Mouse (Mus musculus): Measurements from ENCODE around the gene Cd86. TPM values are rescaled to one million over a fixed set of nuclear protein-coding genes. Genes with fewer than 3 reads are reported as not detected.

Gene Cd86
- polyA plus RNA-seq, 1 experiment from 2014 or later, result 1.5 TPM

GRCm38 (mm10) chr16:36640993-36641392, 24.9 kb downstream of the Cd86 start:
- DNase-seq (ENCODE audit: low spot score), result no peak
- no peak overlapping the region for H3K27ac ChIP-seq (replicated peaks)
- H3K9me3 ChIP-seq (ENCODE audit: control insufficient read depth, low read length), result no peaks in the 10 kb centered on the region
- H3K4me1 ChIP-seq (replicated peaks; ENCODE audit: control insufficient read depth, insufficient read depth), result no peaks in the 10 kb centered on the region
- ATAC-seq (ENCODE audit: low FRiP score, low TSS enrichment), result no peak
- no peak overlapping the region for H3K9ac ChIP-seq (ENCODE audit: low read length)
- no peaks in the 10 kb centered on the region for H3K27me3 ChIP-seq (ENCODE audit: control insufficient read depth, insufficient read depth, low read length)
- no peak overlapping the region for H3K4me3 ChIP-seq (ENCODE audit: low read depth, low read length)
- no peak overlapping the region for H3K4me2 ChIP-seq (replicated peaks; ENCODE audit: low read depth)
- no peaks in the 10 kb centered on the region for H3K36me3 ChIP-seq (ENCODE audit: control insufficient read depth, insufficient read depth, low read length)
- 64% methylated on average over 5 of the region's 5 CpGs for WGBS
- TF ChIP-seq CTCF (IDR thresholded peaks at IDR 0.05; ENCODE audit: low read depth) (no peak), EP300 (optimal IDR thresholded peaks at IDR 0.05) (no peak)

- ATAC-seq (ENCODE audit: low FRiP score, low TSS enrichment) (no peak), DNase-seq (ENCODE audit: low spot score) (no peak)
- 82% methylated on average over 16 of the region's 16 CpGs for WGBS
- no peaks in the 10 kb centered on the region for H3K4me1 ChIP-seq (replicated peaks; ENCODE audit: control insufficient read depth, insufficient read depth)
- no peaks in the 10 kb centered on the region for H3K36me3 ChIP-seq (ENCODE audit: control insufficient read depth, insufficient read depth, low read length)
- H3K9ac ChIP-seq (ENCODE audit: low read length), result no peak overlapping the region
- no peak for TF ChIP-seq EP300 (optimal IDR thresholded peaks at IDR 0.05)
- TF ChIP-seq CTCF (IDR thresholded peaks at IDR 0.05; ENCODE audit: low read depth), result no peak
- H3K9me3 ChIP-seq (ENCODE audit: control insufficient read depth, low read length), result no peaks in the 10 kb centered on the region
- H3K27ac ChIP-seq (replicated peaks), result no peak overlapping the region
- no peaks in the 10 kb centered on the region for H3K27me3 ChIP-seq (ENCODE audit: control insufficient read depth, insufficient read depth, low read length)
- H3K4me3 ChIP-seq (ENCODE audit: low read depth, low read length), result no peak overlapping the region
- H3K4me2 ChIP-seq (replicated peaks; ENCODE audit: low read depth), result no peak overlapping the region
Observed at GRCm38 (mm10) chr16:36639812-36640504, 25.9 kb downstream of the Cd86 start.

DNA sequence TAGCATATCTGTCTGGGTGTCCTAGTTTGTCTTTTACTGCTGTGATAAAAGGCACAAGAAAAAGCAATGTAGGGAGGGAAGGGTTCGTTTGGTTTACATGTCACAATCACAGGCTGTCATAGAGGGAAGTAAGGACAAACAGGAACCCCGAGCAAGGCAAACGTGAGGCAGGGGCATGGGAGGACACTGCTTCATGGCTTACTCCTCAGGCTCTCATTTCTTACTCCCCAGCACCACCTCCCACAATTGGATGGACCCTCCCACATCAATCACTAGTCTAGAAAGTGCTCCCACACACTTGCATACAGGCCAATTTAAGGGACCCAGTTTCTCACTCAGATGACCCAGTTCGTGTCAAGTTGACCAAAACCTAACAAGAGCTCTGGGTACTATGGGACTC, 29.1 kb downstream of the Cd86 start:
- no peak overlapping the region for H3K4me3 ChIP-seq (ENCODE audit: low read depth, low read length)
- no peaks in the 10 kb centered on the region for H3K27me3 ChIP-seq (ENCODE audit: control insufficient read depth, insufficient read depth, low read length)
- no peaks in the 10 kb centered on the region for H3K4me1 ChIP-seq (replicated peaks; ENCODE audit: control insufficient read depth, insufficient read depth)
- no peaks in the 10 kb centered on the region for H3K36me3 ChIP-seq (ENCODE audit: control insufficient read depth, insufficient read depth, low read length)
- H3K4me2 ChIP-seq (replicated peaks; ENCODE audit: low read depth), result no peak overlapping the region
- no peak for ATAC-seq (ENCODE audit: low FRiP score, low TSS enrichment)
- 51% methylated on average over 4 of the region's 4 CpGs for WGBS
- H3K9me3 ChIP-seq (ENCODE audit: control insufficient read depth, low read length), result no peaks in the 10 kb centered on the region
- TF ChIP-seq EP300 (optimal IDR thresholded peaks at IDR 0.05) (no peak), CTCF (IDR thresholded peaks at IDR 0.05; ENCODE audit: low read depth) (no peak)
- H3K27ac ChIP-seq (replicated peaks), result no peak overlapping the region
- no peak for DNase-seq (ENCODE audit: low spot score)
- no peak overlapping the region for H3K9ac ChIP-seq (ENCODE audit: low read length)

- Histone ChIP-seq H3K27me3 (ENCODE audit: control insufficient read depth, insufficient read depth, low read length) (no peaks in the 10 kb centered on the region), H3K4me2 (replicated peaks; ENCODE audit: low read depth) (no peak overlapping the region), H3K36me3 (ENCODE audit: control insufficient read depth, insufficient read depth, low read length) (no peaks in the 10 kb centered on the region), H3K27ac (replicated peaks) (no peak overlapping the region), H3K4me3 (ENCODE audit: low read depth, low read length) (no peak overlapping the region), H3K9ac (ENCODE audit: low read length) (no peak overlapping the region), H3K9me3 (ENCODE audit: control insufficient read depth, low read length) (no peaks in the 10 kb centered on the region), H3K4me1 (replicated peaks; ENCODE audit: control insufficient read depth, insufficient read depth) (no peaks in the 10 kb centered on the region)
- no peak for ATAC-seq (ENCODE audit: low FRiP score, low TSS enrichment)
- no peak for DNase-seq (ENCODE audit: low spot score)
- TF ChIP-seq CTCF (IDR thresholded peaks at IDR 0.05; ENCODE audit: low read depth), result no peak
- no peak for TF ChIP-seq EP300 (optimal IDR thresholded peaks at IDR 0.05)
- WGBS, result 86% methylated on average over 23 of the region's 23 CpGs
Observed at GRCm38 (mm10) chr16:36634971-36635710, 30.7 kb downstream of the Cd86 start.

- H3K27ac ChIP-seq (replicated peaks), result no peak overlapping the region
- no peaks in the 10 kb centered on the region for H3K4me1 ChIP-seq (replicated peaks; ENCODE audit: control insufficient read depth, insufficient read depth)
- WGBS, result 78% methylated on average over 2 of the region's 2 CpGs
- DNase-seq (ENCODE audit: low spot score) (no peak), ATAC-seq (ENCODE audit: low FRiP score, low TSS enrichment) (no peak)
- no peak for TF ChIP-seq CTCF (IDR thresholded peaks at IDR 0.05; ENCODE audit: low read depth)
- TF ChIP-seq EP300 (optimal IDR thresholded peaks at IDR 0.05), result no peak
- no peaks in the 10 kb centered on the region for H3K9me3 ChIP-seq (ENCODE audit: control insufficient read depth, low read length)
- no peaks in the 10 kb centered on the region for H3K27me3 ChIP-seq (ENCODE audit: control insufficient read depth, insufficient read depth, low read length)
- H3K4me2 ChIP-seq (replicated peaks; ENCODE audit: low read depth), result no peak overlapping the region
- no peaks in the 10 kb centered on the region for H3K36me3 ChIP-seq (ENCODE audit: control insufficient read depth, insufficient read depth, low read length)
- no peak overlapping the region for H3K9ac ChIP-seq (ENCODE audit: low read length)
- no peak overlapping the region for H3K4me3 ChIP-seq (ENCODE audit: low read depth, low read length)
Observed at GRCm38 (mm10) chr16:36634421-36634820, 31.5 kb downstream of the Cd86 start.

GRCm38 (mm10) chr16:36632229-36632628, 33.7 kb downstream of the Cd86 start:
- no peaks in the 10 kb centered on the region for H3K4me1 ChIP-seq (replicated peaks; ENCODE audit: control insufficient read depth, insufficient read depth)
- no peak overlapping the region for H3K27ac ChIP-seq (replicated peaks)
- no peaks in the 10 kb centered on the region for H3K27me3 ChIP-seq (ENCODE audit: control insufficient read depth, insufficient read depth, low read length)
- H3K4me3 ChIP-seq (ENCODE audit: low read depth, low read length), result no peak overlapping the region
- ATAC-seq (ENCODE audit: low FRiP score, low TSS enrichment) (no peak), DNase-seq (ENCODE audit: low spot score) (no peak)
- no peak overlapping the region for H3K4me2 ChIP-seq (replicated peaks; ENCODE audit: low read depth)
- WGBS, result 77% methylated on average over 8 of the region's 8 CpGs
- no peaks in the 10 kb centered on the region for H3K9me3 ChIP-seq (ENCODE audit: control insufficient read depth, low read length)
- no peak overlapping the region for H3K9ac ChIP-seq (ENCODE audit: low read length)
- no peaks in the 10 kb centered on the region for H3K36me3 ChIP-seq (ENCODE audit: control insufficient read depth, insufficient read depth, low read length)
- TF ChIP-seq EP300 (optimal IDR thresholded peaks at IDR 0.05), result no peak
- no peak for TF ChIP-seq CTCF (IDR thresholded peaks at IDR 0.05; ENCODE audit: low read depth)
